Mouse (Mus musculus): ENCODE measurements around the gene Itpr1.

- no peak for TF ChIP-seq GATA1 (IDR thresholded peaks at IDR 0.05; ENCODE audit: low read length)
- no peak for TF ChIP-seq TAL1 (IDR thresholded peaks at IDR 0.05; ENCODE audit: low read length)
These were observed 321.2 kb downstream of the Itpr1 start for GRCm38 (mm10) chr6:108534139-108534538.

Data from erythroblast, embryonic 14.5 days (primary cell).